Mouse (Mus musculus): ENCODE measurements around the gene Atp2b2.
"Not testable (repeated sequence)": the region's sequence is repeated elsewhere in the genome, so short reads cannot be mapped to it uniquely, and the experiment has no call there.

The Atp2b2 gene

DNA sequence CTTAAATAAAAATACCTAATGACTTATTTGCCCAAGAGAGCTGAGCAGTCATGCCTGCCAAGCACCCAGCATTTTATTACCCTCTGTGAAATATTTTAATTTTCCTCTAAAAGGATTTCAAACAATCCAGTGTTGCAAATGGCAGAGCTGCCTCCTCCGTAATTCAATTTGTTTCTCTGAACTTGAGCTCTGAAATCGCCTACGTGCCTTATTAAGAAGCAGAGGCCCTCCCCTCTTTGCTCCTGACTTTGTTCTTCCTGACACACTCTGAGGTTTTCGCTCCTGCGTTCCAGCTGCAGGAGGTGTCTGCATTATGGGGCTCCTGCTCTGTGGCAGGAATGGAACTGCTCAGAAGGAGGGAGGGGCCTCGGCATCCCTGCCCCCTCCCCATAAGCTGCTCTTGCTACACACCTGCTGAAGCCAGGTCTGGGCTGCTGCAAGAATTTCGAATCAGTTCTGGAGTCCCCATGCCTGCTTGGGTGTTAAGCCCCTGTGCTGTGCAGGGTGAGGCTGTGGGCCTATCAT is 264.1 kb downstream of the Atp2b2 start:
- peak; percentile 42 for DNase-seq

DNA sequence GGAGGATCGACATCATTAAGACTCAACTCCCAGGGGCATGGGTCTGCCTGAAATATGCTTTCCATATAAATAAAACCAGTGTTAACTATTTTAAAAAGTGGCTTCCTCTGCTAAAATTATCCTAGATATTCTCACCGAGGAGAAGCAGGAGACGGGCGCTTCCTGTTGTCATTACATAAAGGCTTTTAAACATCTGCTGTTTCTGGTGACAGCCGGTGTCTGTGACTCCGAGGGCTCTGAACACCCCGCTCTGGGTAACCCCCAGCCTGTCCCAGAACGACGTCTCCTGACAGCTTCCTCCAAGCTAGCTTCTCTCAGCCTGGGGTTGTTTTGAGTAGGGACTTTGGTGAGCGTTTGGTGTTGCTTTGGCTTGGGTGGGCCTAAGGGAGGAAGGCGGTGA is 273.6 kb downstream of the Atp2b2 start:
- DNase-seq = peak; percentile 71

DNA sequence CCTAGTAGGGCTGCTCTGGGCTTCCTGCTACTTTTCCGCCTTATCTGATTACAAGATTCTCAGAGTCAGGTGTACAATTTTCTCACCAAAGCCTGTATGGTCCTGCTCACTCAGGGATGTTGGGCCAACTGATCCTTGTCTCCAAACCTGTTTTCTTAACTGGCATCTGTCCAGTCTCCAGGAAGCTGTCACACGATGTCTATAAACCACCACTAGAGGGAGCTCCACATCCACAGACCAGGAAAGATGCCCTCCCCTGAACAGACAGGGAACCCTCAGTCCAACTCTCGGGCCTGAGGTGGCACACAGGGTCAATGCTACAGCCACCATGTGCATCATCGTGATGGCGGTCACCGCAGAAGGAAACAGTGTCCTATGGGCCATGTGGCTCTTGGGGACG is 280.8 kb downstream of the Atp2b2 start:
- peak; percentile 51 for DNase-seq

DNA sequence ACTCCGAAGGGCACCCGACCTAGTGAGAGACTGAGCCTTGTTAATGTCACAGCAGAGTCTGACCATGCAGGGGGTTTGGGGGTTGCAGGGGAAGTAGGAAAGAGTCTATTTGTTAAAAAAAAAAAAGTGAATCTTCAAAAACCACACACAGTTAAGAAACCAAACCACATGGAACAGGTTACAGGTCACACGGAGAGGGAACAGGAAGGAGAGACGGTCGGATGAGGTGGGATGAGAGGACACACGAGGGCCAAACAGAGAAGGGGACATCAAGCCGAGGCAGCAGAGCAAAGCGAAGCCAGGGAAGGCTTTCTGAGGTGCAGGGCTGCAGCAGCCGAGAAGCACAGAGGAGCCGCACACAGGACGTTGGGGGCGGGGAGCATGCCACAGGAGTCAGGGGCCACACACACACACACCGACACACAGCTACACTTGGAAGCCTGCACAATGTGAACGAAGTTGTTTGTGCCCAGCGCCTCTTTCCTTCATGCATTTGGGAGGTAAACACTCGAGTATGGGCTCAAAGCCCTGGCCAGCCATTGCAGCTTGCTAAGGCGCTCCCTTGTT is 293.2 kb downstream of the Atp2b2 start:
- no peak for DNase-seq

DNA sequence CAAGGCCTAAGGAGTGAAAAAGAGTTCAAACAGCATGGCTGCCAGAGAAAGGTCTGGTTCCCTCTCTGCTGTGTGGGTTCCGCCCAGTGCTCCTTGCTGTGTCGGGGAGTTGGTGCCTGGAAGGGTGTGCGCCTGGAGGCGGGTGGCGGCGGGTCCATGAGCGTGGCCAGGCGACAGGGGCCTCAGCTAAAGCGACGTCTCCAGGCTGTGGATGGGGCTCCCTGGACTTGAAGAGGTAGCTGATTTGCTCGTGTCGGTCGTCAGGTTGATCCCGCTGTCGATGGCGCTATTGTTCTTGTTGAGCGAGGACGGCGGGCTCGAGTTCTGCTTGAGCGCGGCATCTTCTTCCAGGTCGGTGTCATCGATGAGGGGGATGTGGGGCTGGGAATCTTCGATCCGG is 294.1 kb downstream of the Atp2b2 start:
- DNase-seq = no peak

DNA sequence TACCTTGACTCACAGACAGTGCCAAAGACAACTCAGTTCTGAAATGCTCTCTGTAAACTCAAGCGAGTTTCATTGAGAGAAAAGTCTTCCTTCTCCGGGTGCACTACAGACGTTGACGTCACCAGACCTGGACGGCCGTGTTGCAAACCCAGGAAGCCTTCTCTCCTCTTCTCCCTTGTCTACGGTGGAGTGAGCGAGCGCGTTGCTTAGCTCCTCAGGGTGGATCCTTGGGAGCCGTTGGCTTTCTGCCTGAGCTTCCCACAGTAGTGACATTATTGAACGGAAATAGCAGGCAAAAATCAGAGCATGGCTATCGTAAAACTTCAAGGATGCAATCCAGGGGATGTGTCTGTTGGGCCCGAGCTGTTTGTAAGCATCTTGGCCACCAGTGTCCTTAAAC is 295.1 kb downstream of the Atp2b2 start:
- peak; percentile 57 for DNase-seq

DNA sequence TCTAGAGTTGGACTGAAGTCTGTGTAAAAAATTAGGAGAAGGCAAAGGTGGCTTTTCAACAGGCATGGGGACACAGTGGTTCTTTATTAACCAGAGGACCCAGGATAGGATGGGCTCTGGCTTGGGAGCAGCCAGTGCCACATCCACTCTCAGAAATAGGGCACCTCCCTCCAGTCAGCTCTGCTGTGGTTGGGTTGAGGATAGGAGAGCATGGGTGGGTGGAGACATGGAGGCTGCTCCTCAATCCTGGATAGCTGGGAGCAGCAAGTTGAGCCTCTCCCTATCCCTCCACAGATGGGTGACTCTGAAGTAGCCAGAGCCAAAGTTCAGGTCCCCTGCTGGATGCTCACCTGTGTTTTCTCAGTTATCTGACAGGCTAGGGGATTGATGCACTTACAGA is 297.3 kb downstream of the Atp2b2 start:
- no peak for DNase-seq

DNA sequence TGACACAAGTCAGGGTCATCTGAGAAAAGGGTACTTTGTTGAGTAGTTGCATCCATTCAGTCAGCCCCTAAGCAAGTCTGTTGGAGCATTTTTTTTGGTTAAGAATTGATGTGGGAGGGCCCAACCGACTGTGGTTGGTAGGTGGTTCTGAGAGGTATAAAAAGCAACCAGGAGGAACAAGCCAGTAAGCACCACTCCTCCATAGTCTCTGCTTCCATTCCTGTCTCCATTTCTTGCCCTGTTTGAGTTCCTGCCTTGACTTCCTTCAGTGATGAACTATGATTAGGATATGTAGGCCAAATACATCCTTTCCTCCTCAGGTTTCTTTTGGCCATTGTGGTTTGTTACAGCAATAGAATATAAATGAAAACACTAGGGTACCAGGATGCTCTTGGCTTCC is 299.3 kb downstream of the Atp2b2 start:
- DNase-seq = no peak

DNA sequence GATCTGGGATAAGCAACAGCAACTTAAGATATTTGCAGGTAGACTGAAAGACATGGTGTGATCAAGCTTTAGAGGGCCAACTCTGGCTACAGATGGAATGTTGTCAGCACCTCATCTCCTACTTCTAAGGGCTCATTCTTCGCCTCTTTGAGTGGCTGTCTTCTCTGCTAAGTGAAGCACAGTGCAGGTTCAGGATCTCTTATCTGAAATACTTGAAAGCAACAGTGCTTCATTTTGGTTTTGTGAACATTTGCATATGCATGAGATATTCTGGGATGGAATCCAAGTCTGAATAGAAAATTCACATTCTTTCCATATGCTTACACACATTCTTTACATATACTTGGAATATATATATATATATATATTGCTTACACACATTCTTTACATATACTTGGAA is 300.1 kb downstream of the Atp2b2 start:
- no peak for DNase-seq

DNA sequence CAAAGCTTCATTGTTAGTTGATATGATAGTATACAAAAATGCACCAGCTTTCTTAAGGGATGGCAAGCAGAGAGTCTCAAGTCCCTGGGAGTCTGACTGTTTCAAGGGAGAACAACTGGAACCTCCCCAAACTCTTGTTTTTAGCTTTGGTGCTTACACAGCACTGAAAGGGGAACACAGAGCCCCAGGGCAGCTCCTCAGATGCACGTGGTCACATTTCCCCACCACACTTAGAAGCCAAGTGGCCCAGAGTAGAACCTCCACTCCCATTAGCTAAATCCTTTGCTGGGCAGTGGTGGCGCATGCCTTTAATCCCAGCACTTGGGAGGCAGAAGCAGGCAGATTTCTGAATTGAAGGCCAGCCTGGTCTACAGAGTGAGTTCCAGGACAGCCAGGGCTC is 301.0 kb downstream of the Atp2b2 start:
- no peak for DNase-seq

DNA sequence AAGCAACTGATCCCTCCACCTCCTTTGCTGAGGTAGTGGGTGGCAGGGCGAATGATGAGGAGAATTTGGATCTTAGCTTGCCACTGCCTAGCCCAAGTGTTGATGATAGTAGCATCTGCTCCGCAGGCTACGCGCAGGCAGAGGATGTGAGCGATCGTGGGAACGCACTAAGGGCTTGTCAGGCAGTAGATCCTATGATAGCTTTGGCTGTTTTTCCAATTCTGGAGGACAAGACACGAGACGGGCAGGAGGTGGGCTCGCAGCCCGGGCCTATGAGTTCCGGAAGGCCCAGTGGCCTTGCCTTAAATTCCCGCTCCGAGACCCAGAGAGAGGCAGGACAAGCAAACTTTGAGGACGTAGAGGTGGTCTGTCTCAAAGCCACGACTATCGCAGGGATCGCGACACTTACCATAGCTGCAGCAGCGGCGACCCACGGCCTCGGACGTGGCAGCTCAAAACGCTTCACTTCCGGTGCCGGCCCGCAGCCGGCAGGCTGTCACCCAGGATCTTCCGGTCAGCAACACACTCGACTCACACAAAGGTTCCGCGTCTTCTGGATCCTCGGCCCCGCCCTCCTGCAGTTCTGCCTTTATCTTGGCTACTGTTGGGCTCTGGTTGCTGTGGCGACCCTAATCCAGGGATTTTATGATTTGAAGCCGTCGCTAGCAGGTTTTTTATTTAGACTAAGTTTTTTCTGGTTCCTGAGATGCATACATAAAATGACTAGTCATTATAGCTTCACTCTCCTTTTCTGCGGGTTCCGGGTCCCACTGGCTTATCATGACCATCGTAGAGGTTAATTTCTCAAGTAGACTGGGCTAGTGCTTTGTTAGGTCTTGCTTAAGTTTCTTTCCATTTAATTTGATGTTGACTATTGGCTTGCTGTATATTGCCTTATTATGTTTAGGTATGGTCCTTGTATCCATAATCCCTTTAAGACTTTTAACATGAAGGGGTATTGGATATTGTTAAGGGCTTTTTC is 301.9 kb downstream of the Atp2b2 start, which contains the start of gene Sec13:
TSS of gene Sec13 (minus strand) at position 508 of the 982 bp plus-strand sequence.
- DNase-seq = peak; percentile 83

DNA sequence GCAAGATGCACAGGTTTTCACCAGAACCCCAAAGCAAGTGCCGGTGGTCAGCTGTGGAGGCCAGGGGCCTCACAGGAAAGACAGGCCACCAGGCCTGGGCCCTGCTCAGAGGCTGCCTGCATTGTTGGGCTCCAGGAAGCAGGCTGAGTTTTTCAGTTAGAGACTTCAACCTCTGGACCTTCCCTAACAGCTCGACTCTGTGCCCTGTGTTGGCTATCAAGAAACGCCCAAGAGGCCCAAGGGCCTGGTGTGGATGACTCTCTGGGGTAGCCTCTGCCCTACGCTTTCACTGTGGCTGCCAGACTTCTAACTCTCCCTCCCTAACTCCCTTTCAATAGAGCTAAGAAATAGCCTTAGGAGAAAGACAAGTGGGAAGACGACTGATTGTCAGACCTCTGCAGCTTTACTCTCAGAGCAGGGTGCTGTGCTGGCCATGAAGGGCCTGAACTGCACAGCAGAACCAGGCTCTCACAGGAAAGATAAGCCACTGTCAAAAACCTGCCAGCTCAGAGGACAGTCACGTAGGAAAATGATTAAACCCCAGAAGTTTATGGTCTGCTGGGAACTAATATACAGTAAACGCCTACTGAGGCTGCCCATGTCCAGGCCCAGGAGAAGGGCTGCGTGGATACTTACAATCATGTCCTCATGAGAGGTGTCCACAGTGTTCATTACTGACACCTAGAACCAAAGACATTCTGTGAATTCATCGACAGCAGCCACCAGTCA is 304.9 kb downstream of the Atp2b2 start:
- DNase-seq = no peak

DNA sequence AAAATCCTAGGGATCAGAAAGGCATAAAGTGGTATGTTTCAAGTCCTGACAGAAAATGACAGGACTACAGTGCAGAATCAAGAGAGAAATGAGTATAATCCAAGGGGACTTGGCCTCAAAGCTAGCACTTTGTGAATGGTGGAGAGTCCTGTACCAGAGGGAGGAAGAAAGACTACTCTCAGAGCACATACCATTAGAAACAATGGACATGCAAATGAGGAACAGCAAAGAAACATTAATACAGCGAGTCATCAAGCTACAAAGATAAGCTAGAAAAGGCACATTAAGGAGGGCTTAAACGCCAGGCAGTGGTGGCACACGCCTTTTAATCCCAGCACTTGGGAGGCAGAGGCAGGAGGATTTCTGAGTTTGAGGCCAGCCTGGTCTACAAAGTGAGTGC is 311.1 kb downstream of the Atp2b2 start:
- no peak for DNase-seq

DNA sequence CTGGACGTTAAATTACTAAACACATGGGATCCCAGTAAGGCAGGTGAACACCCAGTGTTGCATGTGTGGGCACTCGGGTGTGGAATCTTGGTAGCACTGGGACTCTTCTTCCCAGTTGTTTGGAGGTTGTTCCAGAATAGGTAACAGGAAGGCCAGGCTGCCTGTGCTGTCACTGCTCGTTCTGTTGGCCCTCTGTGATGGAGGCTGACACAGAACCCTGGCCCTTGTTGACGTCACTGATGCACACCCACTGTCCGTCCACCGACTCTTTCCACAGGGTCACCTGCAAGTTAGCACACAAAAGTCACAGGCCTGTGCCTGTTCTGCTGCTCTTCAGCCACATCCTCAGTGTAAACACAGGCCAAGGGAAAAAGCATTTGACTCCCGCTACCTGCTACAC is 314.2 kb downstream of the Atp2b2 start:
- DNase-seq = no peak

DNA sequence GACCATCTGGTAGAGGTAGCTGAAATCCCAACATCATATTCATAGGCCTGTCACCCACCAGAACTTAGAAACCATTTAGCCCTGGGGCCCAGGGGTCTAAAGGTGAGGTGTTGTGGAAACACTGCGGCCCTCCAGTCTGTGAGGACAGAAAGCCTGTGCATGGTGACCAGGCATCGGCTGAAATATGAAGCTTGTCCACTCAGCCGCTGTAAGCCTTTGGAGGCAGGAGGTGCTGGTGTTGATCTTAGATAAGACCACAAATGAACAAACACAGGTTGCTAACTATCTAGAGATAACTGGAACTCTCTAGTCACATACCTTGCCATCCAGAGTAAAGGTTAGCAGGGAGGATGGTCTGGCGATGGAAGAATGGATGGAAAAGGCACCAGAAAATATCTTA is 321.4 kb downstream of the Atp2b2 start:
- DNase-seq = no peak

DNA sequence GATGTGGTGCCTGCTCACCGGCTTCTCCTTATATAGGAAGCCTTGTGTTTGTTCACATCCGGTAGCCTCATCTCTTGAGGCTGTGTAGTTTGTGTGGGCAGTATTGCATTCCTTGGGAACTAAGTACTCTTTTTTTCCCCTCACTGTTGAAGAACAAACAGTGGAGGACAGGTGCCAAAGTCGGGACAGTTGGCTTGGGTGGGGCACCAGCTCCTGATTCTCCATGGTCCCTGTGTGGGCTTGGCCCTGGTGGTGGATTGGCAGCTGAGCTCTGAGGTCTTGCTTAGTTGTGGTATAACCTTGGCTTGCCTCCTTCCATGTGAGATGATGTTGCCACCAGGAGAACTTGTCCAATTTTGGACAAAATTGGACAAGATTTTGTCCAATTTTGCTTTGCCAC is 322.5 kb downstream of the Atp2b2 start, which contains the start of gene Ghrl:
TSS of gene Ghrl (minus strand) at position 3 of the 400 bp plus-strand sequence.
- no peak for DNase-seq

DNA sequence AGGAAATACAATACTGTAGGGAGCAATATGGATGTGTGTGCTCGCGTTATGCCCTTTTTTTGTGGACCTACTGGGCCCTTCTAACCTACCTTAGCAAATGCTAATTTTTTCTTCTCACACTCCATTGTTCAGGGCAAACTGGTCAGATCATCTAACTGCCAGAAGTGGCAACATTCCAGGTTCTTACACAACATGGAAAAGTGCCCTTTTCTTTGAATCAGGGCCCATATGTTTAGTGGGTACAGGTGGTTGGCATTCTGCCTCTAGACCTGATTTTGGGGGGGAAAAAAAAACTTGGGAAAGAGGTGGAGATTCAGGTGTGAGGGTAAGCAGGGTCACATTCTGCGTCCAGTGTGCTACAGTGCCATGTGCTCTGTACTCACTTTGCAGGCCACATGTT is 324.9 kb downstream of the Atp2b2 start:
- DNase-seq = no peak

DNA sequence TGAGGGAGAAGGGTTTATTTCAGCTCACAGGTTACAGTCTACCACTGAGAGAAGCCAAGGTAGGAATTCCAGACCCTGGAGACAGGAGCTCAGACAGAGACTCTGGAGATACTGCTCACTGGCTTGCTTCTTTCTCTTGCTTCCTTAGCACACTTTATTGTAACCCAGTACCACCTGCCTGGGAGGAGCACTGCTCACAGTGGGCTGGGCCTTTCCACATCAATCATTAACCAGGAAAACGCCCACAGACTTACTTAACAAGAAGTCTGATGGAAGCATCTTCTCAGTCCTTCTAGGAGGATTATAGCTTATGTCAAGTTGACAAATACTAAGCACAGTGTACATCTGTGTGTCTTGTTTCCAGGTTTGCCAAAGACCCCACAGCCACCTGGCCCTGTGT is 327.6 kb downstream of the Atp2b2 start:
- DNase-seq = no peak

DNA sequence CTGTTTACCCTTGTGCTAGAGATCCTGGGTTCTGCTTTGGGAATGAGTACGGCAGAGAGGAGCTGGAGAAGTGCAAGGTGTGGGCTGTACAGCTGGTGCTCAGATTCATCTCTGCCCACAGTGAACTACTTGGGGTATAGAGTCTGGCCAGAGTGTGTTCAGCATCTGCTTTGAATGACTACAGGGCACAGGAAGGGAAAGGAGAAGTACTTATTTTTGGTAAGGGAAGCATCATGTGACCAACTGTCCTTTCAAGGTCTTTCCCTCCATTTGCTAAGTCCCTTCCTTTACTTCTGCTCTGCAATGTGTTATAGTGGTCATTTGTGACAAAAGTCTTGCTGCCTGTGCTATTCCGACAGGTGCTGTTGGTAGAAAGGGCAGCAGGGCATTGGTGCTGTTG is 328.1 kb downstream of the Atp2b2 start:
- DNase-seq = peak; percentile 23

DNA sequence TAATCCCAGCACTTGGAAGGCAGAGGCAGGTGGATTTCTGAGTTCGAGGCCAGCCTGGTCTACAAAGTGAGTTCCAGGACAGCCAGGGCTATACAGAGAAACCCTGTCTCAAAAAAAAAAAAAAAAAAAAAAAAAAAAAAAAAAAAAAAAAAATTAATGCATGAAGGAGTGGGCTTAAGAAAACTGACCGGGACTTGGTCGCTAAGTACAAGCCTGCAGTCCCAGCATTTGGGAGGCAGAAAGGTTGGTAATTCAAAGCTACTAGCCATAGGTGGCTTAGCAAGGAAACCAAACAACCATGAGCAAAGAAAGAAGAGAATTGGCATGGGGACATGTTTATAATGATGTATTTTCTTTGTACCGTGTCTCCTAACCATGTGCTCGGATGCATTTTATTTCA is 329.0 kb downstream of the Atp2b2 start:
- not testable (repeated sequence) for DNase-seq

DNA sequence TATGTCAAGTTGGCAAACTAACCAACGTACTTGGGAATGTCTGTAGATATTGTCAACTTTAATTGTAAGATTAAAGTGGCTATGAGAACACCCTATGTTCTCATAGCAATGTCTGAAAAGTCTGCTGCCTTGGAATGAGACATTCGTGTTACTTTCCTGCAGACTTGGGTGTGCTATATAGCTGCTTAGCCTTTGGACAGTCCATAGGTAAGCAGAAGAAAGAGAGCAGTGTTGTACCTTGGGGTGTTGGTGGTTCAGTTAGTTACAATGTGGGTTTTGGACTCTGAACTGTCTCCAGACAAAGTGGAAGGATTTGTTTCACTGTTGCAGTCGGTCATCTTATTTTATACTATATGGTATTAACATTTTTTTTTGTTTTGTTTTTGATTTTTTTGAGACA is 329.7 kb downstream of the Atp2b2 start:
- no peak for DNase-seq

DNA sequence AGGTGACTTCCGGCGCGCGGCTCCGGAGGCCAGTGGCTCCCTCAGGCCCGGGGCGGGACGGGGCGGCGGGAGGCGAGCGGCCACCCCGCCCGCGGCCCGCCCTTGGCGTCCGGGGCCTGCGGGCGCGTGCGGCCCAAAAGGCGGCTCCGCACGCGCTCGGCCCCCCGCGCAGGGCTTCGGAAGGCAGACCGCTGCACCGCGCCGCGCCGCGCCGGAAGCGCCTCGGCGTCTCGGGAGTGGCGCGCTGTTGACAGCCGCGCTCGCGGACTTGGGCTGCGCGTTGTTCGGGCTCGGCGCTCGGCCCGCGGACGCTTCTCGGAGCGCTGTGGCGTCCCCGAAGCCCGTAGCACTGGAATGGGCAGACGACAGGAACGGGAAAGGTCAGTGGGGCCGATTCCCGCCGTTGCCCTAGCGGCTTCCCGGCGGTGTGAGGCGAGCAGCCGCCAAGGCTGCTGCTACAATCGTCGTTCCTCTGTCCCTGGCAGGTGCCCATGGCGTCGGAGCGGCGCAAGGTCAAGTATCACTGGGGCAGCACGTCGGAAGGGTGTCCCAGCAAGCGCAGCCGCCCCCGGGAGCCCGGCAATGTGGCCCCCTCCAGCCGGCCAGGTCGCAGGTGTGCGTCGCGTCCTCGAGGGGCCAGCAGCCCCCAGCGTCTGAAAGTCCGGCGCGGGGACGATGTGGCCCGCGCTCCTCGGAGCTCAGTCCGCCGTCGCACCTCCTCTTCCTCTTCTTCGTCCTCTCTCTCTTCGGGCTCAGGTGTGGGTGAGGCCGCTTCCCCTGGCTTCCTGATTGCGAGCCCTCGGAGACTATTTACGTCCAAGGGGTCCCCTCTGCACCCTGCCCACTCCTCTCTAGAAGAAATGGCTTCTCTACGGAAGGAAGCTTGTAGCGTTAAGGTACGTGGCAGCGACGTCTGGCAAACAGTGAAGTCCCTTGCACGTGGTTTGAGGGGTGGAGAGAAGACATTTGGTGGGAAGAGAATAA is 344.9 kb downstream of the Atp2b2 start:
- DNase-seq = peak; percentile 19
